Mouse (Mus musculus) kidney, adult 2 months (tissue): ENCODE results near the gene Slc26a11. TPM values are rescaled to one million over a fixed set of nuclear protein-coding genes. Genes with fewer than 3 reads are reported as not detected.
A peak's percentile ranks its signal among the peaks of the same experiment; 100 is the strongest.

ENCODE experiments used
- DNase-seq: peaks from one replicate; pipeline ENCODE4 v3.0.0; 2021
- H3K27ac ChIP-seq: fragments of 200-500 bp; 2 replicates; pipeline ENCODE4 v1.5.1; 2012; ENCODE audit warnings: low read depth, low read length, control low read depth, inconsistent platforms; ENCODE audit not compliant: insufficient read depth
- H3K27me3 ChIP-seq: fragments of 200-500 bp; replicated peaks from 2 replicates; pipeline ENCODE4 v1.6.1; 2012; ENCODE audit warnings: mild to moderate bottlenecking, moderate library complexity, low read length, inconsistent platforms; ENCODE audit not compliant: control insufficient read depth, insufficient read depth
- H3K36me3 ChIP-seq: fragments of 200-500 bp; 2 replicates; pipeline ENCODE4 v1.6.1; 2012; ENCODE audit warnings: mild to moderate bottlenecking, moderate library complexity, low read length, inconsistent platforms; ENCODE audit not compliant: control insufficient read depth, insufficient read depth
- H3K4me1 ChIP-seq: fragments of 200-500 bp; 2 replicates; pipeline ENCODE4 v1.6.1; 2011; ENCODE audit warnings: low read length; ENCODE audit not compliant: control insufficient read depth, insufficient read depth
- H3K4me3 ChIP-seq: fragments of 200-500 bp; 2 replicates; pipeline ENCODE4 v1.5.1; 2011; ENCODE audit warnings: mild to moderate bottlenecking, low read depth, low read length, control low read depth; ENCODE audit not compliant: insufficient read depth
- CTCF ChIP-seq: fragments of 200-500 bp; conservative IDR thresholded peaks from 2 replicates; pipeline ENCODE4 v1.5.1; 2011; ENCODE audit warnings: low read depth, mild to moderate bottlenecking, control low read depth, low read length, moderate library complexity, mixed read lengths; ENCODE audit not compliant: insufficient read depth, insufficient read length
- POLR2A ChIP-seq: fragments of 200-500 bp; IDR thresholded peaks from one replicate; pipeline ENCODE4 v1.6.1; 2011; ENCODE audit warnings: low read depth, low read length, control low read depth
- WGBS: fragments of 180-500 bp; shearing (Covaris S2); methylation state at CpG from one replicate; pipeline ENCODE4 v1.1.7; 2018; 5-methylcytosine and 5-hydroxymethylcytosine counted together
- polyA plus RNA-seq: library from polyadenylated mRNA; depleted of rRNA; stranded (reverse); fragments of >200 nt; gene quantifications from 2 replicates; pipeline ENCODE4 v1.2.3, GENCODE M21; 2012

The Slc26a11 gene
- polyA plus RNA-seq, 1 experiment: 13.0 TPM

DNA sequence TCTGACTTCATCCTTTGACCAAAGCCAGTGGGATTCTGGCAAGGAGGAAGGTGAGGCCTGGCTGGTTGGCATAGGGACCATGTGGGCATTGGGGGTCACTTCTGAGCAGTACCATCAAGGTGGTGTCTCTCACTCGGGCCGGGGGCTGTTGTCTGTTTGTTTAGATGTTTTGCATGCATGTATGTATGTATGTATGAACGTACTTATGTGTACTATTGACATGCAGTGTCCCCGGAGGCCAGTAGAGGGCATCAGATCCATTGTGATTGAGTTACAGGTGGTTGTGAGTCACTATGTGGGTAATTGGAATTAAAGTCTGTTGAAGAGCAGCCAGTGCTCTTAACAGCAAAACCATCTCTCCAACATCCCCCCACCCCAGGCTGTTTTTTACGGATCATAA, 15.7 kb upstream of the Slc26a11 start:
- no peak overlapping the region for H3K4me3 ChIP-seq
- 5% methylated on average over 5 of the region's 5 CpGs for WGBS
- peak; percentile 77 for DNase-seq
- H3K27ac ChIP-seq: no peak overlapping the region
- TF ChIP-seq POLR2A (no peak), CTCF (peak; percentile 63)
- no peaks in the 10 kb centered on the region for H3K4me1 ChIP-seq
- no peaks in the 10 kb centered on the region for H3K27me3 ChIP-seq
- H3K36me3 ChIP-seq: no peaks in the 10 kb centered on the region

- no peaks in the 10 kb centered on the region for H3K36me3 ChIP-seq
- WGBS: 79% methylated on average over 8 of the region's 8 CpGs
- no peak overlapping the region for H3K27ac ChIP-seq
- no peak overlapping the region for H3K4me3 ChIP-seq
- DNase-seq: no peak
- H3K4me1 ChIP-seq: no peaks in the 10 kb centered on the region
- no peaks in the 10 kb centered on the region for H3K27me3 ChIP-seq
- no peak for TF ChIP-seq CTCF
- TF ChIP-seq POLR2A: no peak
Measured at GRCm38 (mm10) chr11:119344178-119344577, 11.2 kb upstream of the Slc26a11 start.

DNA sequence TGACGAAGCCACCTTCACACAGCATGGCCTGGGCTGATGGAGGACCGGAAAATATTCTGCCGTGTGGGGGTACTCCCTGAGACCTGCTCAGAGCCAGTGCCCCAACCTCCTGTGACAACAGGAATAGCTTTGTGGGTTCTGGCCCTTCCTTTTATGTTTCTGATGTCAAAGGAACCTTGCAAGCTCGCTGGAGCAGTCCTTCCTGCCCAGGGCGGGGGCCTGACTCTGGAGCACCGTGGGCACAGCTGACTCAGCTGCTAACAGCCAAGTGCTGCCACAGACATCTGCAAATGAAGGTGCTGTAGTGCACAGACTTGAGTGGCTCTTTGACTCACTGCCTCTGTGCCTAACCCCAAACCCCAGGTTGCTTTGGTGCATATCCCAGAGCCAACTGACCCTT, 10.5 kb upstream of the Slc26a11 start:
- H3K4me1 ChIP-seq: no peaks in the 10 kb centered on the region
- 59% methylated on average over 6 of the region's 6 CpGs for WGBS
- H3K27ac ChIP-seq: no peak overlapping the region
- H3K27me3 ChIP-seq: no peaks in the 10 kb centered on the region
- DNase-seq: no peak
- TF ChIP-seq CTCF (no peak), POLR2A (no peak)
- H3K4me3 ChIP-seq: no peak overlapping the region
- H3K36me3 ChIP-seq: no peaks in the 10 kb centered on the region

GRCm38 (mm10) chr11:119347125-119347524, 8.2 kb upstream of the Slc26a11 start:
- TF ChIP-seq POLR2A: no peak
- no peak for TF ChIP-seq CTCF
- Histone ChIP-seq H3K4me1 (no peaks in the 10 kb centered on the region), H3K27me3 (no peaks in the 10 kb centered on the region), H3K4me3 (no peak overlapping the region), H3K27ac (no peak overlapping the region), H3K36me3 (no peaks in the 10 kb centered on the region)
- DNase-seq: no peak
- WGBS: 88% methylated on average over 4 of the region's 4 CpGs

GRCm38 (mm10) chr11:119352113-119352512, 3.2 kb upstream of the Slc26a11 start:
- Histone ChIP-seq H3K27ac (no peak overlapping the region), H3K27me3 (no peaks in the 10 kb centered on the region), H3K4me3 (no peak overlapping the region), H3K36me3 (no peaks in the 10 kb centered on the region), H3K4me1 (peaks cover 5% of the 10 kb centered on the region; the same call in 1 of the 2 replicates)
- TF ChIP-seq POLR2A: no peak
- no peak for TF ChIP-seq CTCF
- DNase-seq: no peak
- WGBS: 78% methylated on average over 7 of the region's 7 CpGs

DNA sequence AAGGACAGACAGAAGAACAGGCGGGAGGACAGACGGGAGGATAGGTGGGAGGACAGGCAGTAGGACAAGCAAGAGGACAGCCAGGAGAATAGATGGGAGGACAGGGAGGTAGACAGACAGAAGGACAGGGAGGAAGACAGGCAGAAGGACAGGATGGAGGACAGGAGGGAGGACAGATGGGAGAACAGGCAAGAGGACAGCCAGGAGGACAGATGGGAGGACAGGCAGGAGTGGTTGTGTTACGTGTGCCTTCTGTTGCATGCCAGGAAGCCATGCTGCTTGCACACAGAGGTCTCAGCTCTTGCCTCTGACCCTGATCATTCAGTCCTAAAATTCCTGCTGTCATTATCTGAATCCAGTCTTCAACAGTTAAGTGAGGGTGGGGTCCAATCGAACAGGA, 1.4 kb upstream of the Slc26a11 start:
- Histone ChIP-seq H3K4me1 (peaks cover 5% of the 10 kb centered on the region; the same call in 1 of the 2 replicates), H3K36me3 (no peaks in the 10 kb centered on the region), H3K4me3 (no peak overlapping the region), H3K27ac (no peak overlapping the region), H3K27me3 (no peaks in the 10 kb centered on the region)
- no peak for TF ChIP-seq CTCF
- TF ChIP-seq POLR2A: no peak
- WGBS: 81% methylated on average over 4 of the region's 4 CpGs
- DNase-seq: no peak

GRCm38 (mm10) chr11:119354798-119355442, 437 bp upstream of the Slc26a11 start:
- Histone ChIP-seq H3K27ac (peak overlapping the region; percentile 61), H3K27me3 (no peaks in the 10 kb centered on the region), H3K4me3 (peak overlapping the region; percentile 92), H3K36me3 (no peaks in the 10 kb centered on the region), H3K4me1 (peaks cover 5% of the 10 kb centered on the region; the same call in 1 of the 2 replicates)
- TF ChIP-seq CTCF: no peak
- no peak for TF ChIP-seq POLR2A
- WGBS: 4% methylated on average over 23 of the region's 23 CpGs
- DNase-seq: peak; percentile 65

GRCm38 (mm10) chr11:119359089-119359488, 3.7 kb downstream of the Slc26a11 start:
- WGBS: 94% methylated on average over 10 of the region's 10 CpGs
- no peaks in the 10 kb centered on the region for H3K27me3 ChIP-seq
- H3K4me1 ChIP-seq: peaks cover 5% of the 10 kb centered on the region; the same call in 1 of the 2 replicates
- DNase-seq: no peak
- TF ChIP-seq POLR2A (no peak), CTCF (no peak)
- H3K27ac ChIP-seq: no peak overlapping the region
- H3K36me3 ChIP-seq: no peaks in the 10 kb centered on the region
- H3K4me3 ChIP-seq: no peak overlapping the region
